Mouse (Mus musculus): ENCODE results near the gene Klf17.

DNA sequence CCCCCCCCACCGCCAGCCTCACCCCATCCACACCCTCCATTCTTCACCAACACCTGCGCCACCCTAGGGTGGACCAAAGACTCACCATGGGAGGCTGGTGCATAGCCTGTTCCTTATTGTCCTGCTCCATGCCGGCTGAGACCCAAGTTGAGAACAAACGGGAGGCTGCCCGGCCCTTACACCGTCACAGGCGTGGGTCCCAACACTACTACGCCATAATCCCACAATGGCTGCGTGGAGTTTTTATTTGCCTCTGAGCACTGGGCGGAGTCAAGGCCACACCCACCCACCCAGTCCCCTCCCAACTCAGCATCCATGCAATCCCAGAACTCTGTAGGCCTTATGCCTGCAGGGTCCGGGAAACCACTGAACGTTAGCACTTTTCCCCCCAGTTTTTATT, at the start of gene Klf17:
- TF ChIP-seq POLR2A (IDR thresholded peaks at IDR 0.05; ENCODE audit: insufficient read depth, low read length), result no peak
- no peak for TF ChIP-seq CTCF (IDR thresholded peaks at IDR 0.05; ENCODE audit: low read depth, low read length)

All from ES-Bruce4 (cell line).